In genomic region chr19:44535376-44535775, GRCm38 (mm10) we compare ENCODE assay signal across 1 mouse cellular context.
TF ChIP-seq lines count a peak whose summit lies in the region.

No protein-coding gene starts in this region.

TF ChIP-seq in MEL, 35 proteins besides CTCF, POLR2A, EP300 and RAD21:
- TF ChIP-seq MYC (IDR thresholded peaks at IDR 0.05; ENCODE audit: low read depth, low read length) (no peak), ZNF384 (IDR thresholded peaks at IDR 0.05; ENCODE audit: low read depth, low read length) (no peak)
